Mouse (Mus musculus) forebrain, embryonic 11.5 days (tissue): ENCODE measurements around the gene Zmynd8. TPM values are rescaled to one million over a fixed set of nuclear protein-coding genes. Genes with fewer than 3 reads are reported as not detected.

Source experiments
- ATAC-seq: fragments of 200-750 bp; cut with Nextera tagmentation; replicated peaks from 2 replicates; pipeline ENCODE4 v1.8.0; 2017; ENCODE audit warnings: moderate TSS enrichment; ENCODE audit not compliant: low FRiP score
- DNase-seq: peaks from one replicate; pipeline ENCODE4 v3.0.0-alpha.2; 2017; ENCODE audit warnings: low spot score
- H3K27ac ChIP-seq: fragments of 300-500 bp; sonication (generic); 2 replicates; pipeline ENCODE4 v1.5.1; 2014; ENCODE audit warnings: low read depth, low read length
- H3K27me3 ChIP-seq: fragments of 300-500 bp; sonication (generic); 2 replicates; pipeline ENCODE4 v1.6.1; 2014; ENCODE audit warnings: mild to moderate bottlenecking, low read length, mixed read lengths; ENCODE audit not compliant: control insufficient read depth, insufficient read depth
- H3K36me3 ChIP-seq: fragments of 300-500 bp; sonication (generic); 2 replicates; pipeline ENCODE4 v1.6.1; 2014; ENCODE audit warnings: mild to moderate bottlenecking, low read length, moderate library complexity, mixed read lengths; ENCODE audit not compliant: control insufficient read depth, insufficient read depth
- H3K4me1 ChIP-seq: fragments of 300-500 bp; sonication (generic); replicated peaks from 2 replicates; pipeline ENCODE4 v1.6.1; 2014; ENCODE audit warnings: low read length, mixed read lengths; ENCODE audit not compliant: control insufficient read depth, insufficient read depth
- H3K4me2 ChIP-seq: fragments of 300-500 bp; sonication (generic); 2 replicates; pipeline ENCODE4 v1.6.1; 2014; ENCODE audit warnings: low read depth, mild to moderate bottlenecking, low read length, moderate library complexity, mixed read lengths; ENCODE audit not compliant: severe bottlenecking
- H3K4me3 ChIP-seq: fragments of 300-500 bp; sonication (generic); 2 replicates; pipeline ENCODE4 v1.5.1; 2014; ENCODE audit warnings: low read depth, low read length
- H3K9ac ChIP-seq: fragments of 300-500 bp; sonication (generic); 2 replicates; pipeline ENCODE4 v1.6.1; 2014; ENCODE audit warnings: low read length
- H3K9me3 ChIP-seq: fragments of 300-500 bp; sonication (generic); 2 replicates; pipeline ENCODE4 v1.6.1; 2016; ENCODE audit warnings: low read length, mixed read lengths; ENCODE audit not compliant: control insufficient read depth
- WGBS: fragments of 180-500 bp; shearing (Covaris S2); extraction: QIAGEN DNeasy Blood & Tissue Kit; methylation state at CpG from one replicate; pipeline ENCODE4 v1.1.7; 2014; 5-methylcytosine and 5-hydroxymethylcytosine counted together
- microRNA-seq: library from miRNA; unstranded; fragments of <30 nt; microRNA quantifications from one replicate; pipeline ENCODE4, GENCODE M21; 2016; ENCODE audit not compliant: insufficient number of aligned reads
- polyA plus RNA-seq: library from polyadenylated mRNA; unstranded; fragments of >200 nt; fragmentation: Nextera tagmentation; extraction: Ambion mirVana; gene quantifications from 2 replicates; pipeline ENCODE4 v1.2.1, GENCODE M21; 2014

Zmynd8 gene
- polyA plus RNA-seq, 1 experiment from 2014 or later, result 61.5 TPM

DNA sequence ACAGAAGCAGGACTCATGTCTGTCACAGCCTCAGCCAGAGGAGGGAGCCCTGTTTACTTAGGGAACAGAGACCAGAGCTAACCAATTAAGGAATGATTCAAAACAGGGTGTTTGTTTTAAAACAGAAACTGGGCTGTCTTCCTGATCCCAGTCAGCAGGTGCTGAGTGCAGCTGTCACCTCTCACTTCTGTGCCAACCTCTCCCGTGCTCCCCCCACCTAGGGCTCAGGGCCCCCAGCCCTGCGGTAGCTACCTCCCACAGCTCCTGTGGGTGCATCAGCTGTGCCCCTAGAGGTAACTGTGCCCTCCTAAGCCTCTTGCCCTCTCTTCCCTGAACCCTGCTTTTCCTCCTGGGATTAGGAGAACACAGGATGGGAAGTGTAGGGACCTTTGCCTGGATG, 162.5 kb downstream of the Zmynd8 start:
- no peak overlapping the region for H3K4me2 ChIP-seq
- ATAC-seq (no peak), DNase-seq (no peak)
- WGBS, result 76% methylated on average over 2 of the region's 2 CpGs
- no peak overlapping the region for H3K9ac ChIP-seq
- H3K9me3 ChIP-seq, result no peaks in the 10 kb centered on the region
- H3K4me3 ChIP-seq, result no peak overlapping the region
- H3K27ac ChIP-seq, result no peak overlapping the region
- H3K36me3 ChIP-seq, result no peaks in the 10 kb centered on the region
- H3K4me1 ChIP-seq, result peaks cover 5% of the 10 kb centered on the region; the same call in 1 of the 2 replicates
- H3K27me3 ChIP-seq, result no peaks in the 10 kb centered on the region

Small RNA genes within 50 kb of the gene (microRNA-seq; reads per million reads assigned to microRNA genes)
- gene Gm22692, result not detected

Other genes with a start within 250 kb of the Zmynd8 start
- gene Ncoa3, start 93.6 kb upstream of the Zmynd8 start, polyA plus RNA-seq, result 17.4 and 18.1 TPM in 2 replicates